Mouse (Mus musculus): ENCODE data around the gene Serpinb1a. TPM values are rescaled to one million over a fixed set of nuclear protein-coding genes. Genes with fewer than 3 reads are reported as not detected.

The Serpinb1a gene
- polyA plus RNA-seq, 1 experiment from 2014 or later, result 10.1 TPM

DNA sequence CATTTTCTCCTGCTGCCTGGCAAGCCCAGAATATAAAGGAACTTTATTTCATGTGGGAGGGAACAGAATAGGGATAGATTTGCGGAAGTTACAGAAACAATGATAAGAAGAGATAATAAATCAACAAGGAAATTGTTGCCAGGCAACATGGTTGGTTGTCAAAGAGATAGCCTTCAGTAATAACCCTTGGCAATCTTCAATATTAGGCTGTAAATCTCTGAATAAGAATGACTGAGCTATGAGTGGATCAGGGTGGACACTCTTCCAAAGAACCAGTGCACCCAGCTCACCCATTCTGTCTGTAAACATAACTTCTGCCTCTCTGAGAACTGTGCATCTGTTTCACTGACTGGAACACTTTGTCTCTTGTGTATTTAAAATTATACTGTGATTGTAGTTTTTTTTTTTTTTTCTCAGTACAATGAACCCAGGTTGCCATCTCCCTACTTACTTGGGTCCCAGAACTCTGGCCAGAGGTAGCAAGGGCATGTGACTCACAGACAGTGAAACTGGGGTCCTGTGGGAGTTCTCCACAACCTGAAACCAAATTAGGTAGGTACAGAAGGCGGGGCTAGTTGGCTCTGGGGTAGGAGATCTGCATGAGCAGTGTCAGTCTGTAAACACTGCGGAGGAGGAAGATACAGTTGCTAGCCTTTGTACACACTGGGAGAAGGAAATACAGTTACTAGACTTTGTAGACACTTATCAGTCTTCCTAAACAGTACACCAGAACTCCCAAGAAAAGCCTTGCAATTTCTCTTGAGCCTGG is 19.3 kb downstream of the Serpinb1a start:
- H3K9ac ChIP-seq (ENCODE audit: low read depth, low read length), result no peak overlapping the region
- no peaks in the 10 kb centered on the region for H3K4me1 ChIP-seq (replicated peaks; ENCODE audit: control insufficient read depth, insufficient read depth, low read length)
- no peaks in the 10 kb centered on the region for H3K27me3 ChIP-seq (replicated peaks; ENCODE audit: control insufficient read depth, insufficient read depth, low read length)
- DNase-seq (ENCODE audit: low spot score) (no peak), ATAC-seq (replicated peaks; ENCODE audit: low FRiP score) (no peak)
- H3K4me3 ChIP-seq (ENCODE audit: low read depth, low read length), result no peak overlapping the region
- H3K27ac ChIP-seq (ENCODE audit: low read depth, low read length), result no peak overlapping the region
- H3K9me3 ChIP-seq (ENCODE audit: control insufficient read depth, low read length), result no peaks in the 10 kb centered on the region
- no peaks in the 10 kb centered on the region for H3K36me3 ChIP-seq (ENCODE audit: control insufficient read depth, insufficient read depth, low read length)
- 75% methylated on average over 3 of the region's 3 CpGs for WGBS
- no peak overlapping the region for H3K4me2 ChIP-seq

GRCm38 (mm10) chr13:32828886-32829285 is 22.1 kb downstream of the Serpinb1a start:
- H3K4me1 ChIP-seq (replicated peaks; ENCODE audit: control insufficient read depth, insufficient read depth, low read length), result no peaks in the 10 kb centered on the region
- H3K9ac ChIP-seq (ENCODE audit: low read depth, low read length), result no peak overlapping the region
- H3K36me3 ChIP-seq (ENCODE audit: control insufficient read depth, insufficient read depth, low read length), result no peaks in the 10 kb centered on the region
- DNase-seq (ENCODE audit: low spot score) (no peak), ATAC-seq (replicated peaks; ENCODE audit: low FRiP score) (no peak)
- H3K4me3 ChIP-seq (ENCODE audit: low read depth, low read length), result no peak overlapping the region
- no peak overlapping the region for H3K4me2 ChIP-seq
- 43% methylated on average over 4 of the region's 4 CpGs for WGBS
- no peaks in the 10 kb centered on the region for H3K27me3 ChIP-seq (replicated peaks; ENCODE audit: control insufficient read depth, insufficient read depth, low read length)
- H3K9me3 ChIP-seq (ENCODE audit: control insufficient read depth, low read length), result no peaks in the 10 kb centered on the region
- no peak overlapping the region for H3K27ac ChIP-seq (ENCODE audit: low read depth, low read length)

DNA sequence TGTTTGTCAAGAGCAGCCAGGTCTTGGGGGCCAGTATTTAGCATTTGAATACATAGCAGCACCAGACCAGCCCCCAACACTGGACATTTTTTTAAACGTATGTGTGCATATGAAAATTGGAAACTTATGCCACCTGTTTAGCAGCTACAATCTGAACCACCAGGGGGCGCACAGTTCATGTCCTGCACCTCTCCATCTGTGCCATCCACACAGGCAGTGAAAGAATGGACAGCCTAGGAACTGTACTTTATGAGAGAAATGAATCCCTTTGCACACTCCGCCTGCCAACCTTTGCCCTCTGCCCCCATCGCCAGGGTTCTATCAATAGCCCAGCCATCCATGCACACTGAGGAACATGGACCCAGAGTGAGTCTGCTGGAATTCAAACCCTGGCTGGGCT is 23.0 kb downstream of the Serpinb1a start:
- H3K27ac ChIP-seq (ENCODE audit: low read depth, low read length), result no peak overlapping the region
- no peaks in the 10 kb centered on the region for H3K27me3 ChIP-seq (replicated peaks; ENCODE audit: control insufficient read depth, insufficient read depth, low read length)
- H3K4me1 ChIP-seq (replicated peaks; ENCODE audit: control insufficient read depth, insufficient read depth, low read length), result no peaks in the 10 kb centered on the region
- no peaks in the 10 kb centered on the region for H3K9me3 ChIP-seq (ENCODE audit: control insufficient read depth, low read length)
- ATAC-seq (replicated peaks; ENCODE audit: low FRiP score) (peak; percentile 59; the same call in 1 of the 2 replicates), DNase-seq (ENCODE audit: low spot score) (no peak)
- no peak overlapping the region for H3K4me3 ChIP-seq (ENCODE audit: low read depth, low read length)
- no peaks in the 10 kb centered on the region for H3K36me3 ChIP-seq (ENCODE audit: control insufficient read depth, insufficient read depth, low read length)
- no peak overlapping the region for H3K4me2 ChIP-seq
- 52% methylated on average over 4 of the region's 4 CpGs for WGBS
- H3K9ac ChIP-seq (ENCODE audit: low read depth, low read length), result no peak overlapping the region

DNA sequence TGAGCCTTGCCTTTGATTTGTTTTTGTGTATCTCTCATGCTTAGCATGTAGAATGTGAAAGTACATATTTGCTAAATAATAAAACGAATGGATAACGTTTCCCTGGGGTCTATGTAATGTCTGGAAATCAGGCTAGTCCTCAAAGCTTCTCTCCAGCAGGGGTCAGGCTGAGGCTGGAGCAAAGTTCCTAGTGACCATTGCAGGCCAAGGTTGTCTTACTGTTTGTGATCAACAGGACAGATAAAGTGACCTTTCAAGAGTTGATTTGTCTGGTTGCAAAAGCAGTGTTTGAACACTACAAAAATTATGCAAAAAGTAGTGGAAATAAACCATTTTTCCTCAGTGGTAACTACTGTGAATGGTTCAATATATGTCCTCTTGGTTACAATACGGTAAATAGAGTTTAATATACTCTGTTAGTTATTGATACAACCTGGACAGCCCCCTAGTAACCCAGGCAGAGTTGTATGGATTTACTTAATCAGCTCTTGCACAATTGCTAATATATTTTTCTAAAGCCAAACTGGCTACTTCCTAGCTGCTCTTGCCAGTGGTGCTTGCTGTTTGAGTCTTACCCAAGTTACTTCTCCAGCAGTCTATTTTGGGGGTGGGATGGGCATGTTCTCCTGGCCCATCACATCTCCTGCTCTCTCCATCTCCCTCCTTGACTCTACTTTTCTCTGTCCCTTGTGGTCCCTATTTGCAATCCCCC is 23.7 kb downstream of the Serpinb1a start:
- no peaks in the 10 kb centered on the region for H3K4me1 ChIP-seq (replicated peaks; ENCODE audit: control insufficient read depth, insufficient read depth, low read length)
- ATAC-seq (replicated peaks; ENCODE audit: low FRiP score) (no peak), DNase-seq (ENCODE audit: low spot score) (no peak)
- H3K9me3 ChIP-seq (ENCODE audit: control insufficient read depth, low read length), result no peaks in the 10 kb centered on the region
- H3K9ac ChIP-seq (ENCODE audit: low read depth, low read length), result no peak overlapping the region
- H3K27ac ChIP-seq (ENCODE audit: low read depth, low read length), result no peak overlapping the region
- 72% methylated on average over 3 of the region's 3 CpGs for WGBS
- no peaks in the 10 kb centered on the region for H3K27me3 ChIP-seq (replicated peaks; ENCODE audit: control insufficient read depth, insufficient read depth, low read length)
- H3K4me3 ChIP-seq (ENCODE audit: low read depth, low read length), result no peak overlapping the region
- no peak overlapping the region for H3K4me2 ChIP-seq
- H3K36me3 ChIP-seq (ENCODE audit: control insufficient read depth, insufficient read depth, low read length), result no peaks in the 10 kb centered on the region

GRCm38 (mm10) chr13:32825546-32825945 is 25.4 kb downstream of the Serpinb1a start:
- Histone ChIP-seq H3K4me1 (replicated peaks; ENCODE audit: control insufficient read depth, insufficient read depth, low read length) (no peaks in the 10 kb centered on the region), H3K9ac (ENCODE audit: low read depth, low read length) (no peak overlapping the region), H3K27ac (ENCODE audit: low read depth, low read length) (no peak overlapping the region), H3K4me2 (no peak overlapping the region), H3K4me3 (ENCODE audit: low read depth, low read length) (no peak overlapping the region), H3K27me3 (replicated peaks; ENCODE audit: control insufficient read depth, insufficient read depth, low read length) (no peaks in the 10 kb centered on the region), H3K36me3 (ENCODE audit: control insufficient read depth, insufficient read depth, low read length) (no peaks in the 10 kb centered on the region), H3K9me3 (ENCODE audit: control insufficient read depth, low read length) (no peaks in the 10 kb centered on the region)
- ATAC-seq (replicated peaks; ENCODE audit: low FRiP score), result no peak
- 90% methylated on average over 8 of the region's 8 CpGs for WGBS
- no peak for DNase-seq (ENCODE audit: low spot score)

DNA sequence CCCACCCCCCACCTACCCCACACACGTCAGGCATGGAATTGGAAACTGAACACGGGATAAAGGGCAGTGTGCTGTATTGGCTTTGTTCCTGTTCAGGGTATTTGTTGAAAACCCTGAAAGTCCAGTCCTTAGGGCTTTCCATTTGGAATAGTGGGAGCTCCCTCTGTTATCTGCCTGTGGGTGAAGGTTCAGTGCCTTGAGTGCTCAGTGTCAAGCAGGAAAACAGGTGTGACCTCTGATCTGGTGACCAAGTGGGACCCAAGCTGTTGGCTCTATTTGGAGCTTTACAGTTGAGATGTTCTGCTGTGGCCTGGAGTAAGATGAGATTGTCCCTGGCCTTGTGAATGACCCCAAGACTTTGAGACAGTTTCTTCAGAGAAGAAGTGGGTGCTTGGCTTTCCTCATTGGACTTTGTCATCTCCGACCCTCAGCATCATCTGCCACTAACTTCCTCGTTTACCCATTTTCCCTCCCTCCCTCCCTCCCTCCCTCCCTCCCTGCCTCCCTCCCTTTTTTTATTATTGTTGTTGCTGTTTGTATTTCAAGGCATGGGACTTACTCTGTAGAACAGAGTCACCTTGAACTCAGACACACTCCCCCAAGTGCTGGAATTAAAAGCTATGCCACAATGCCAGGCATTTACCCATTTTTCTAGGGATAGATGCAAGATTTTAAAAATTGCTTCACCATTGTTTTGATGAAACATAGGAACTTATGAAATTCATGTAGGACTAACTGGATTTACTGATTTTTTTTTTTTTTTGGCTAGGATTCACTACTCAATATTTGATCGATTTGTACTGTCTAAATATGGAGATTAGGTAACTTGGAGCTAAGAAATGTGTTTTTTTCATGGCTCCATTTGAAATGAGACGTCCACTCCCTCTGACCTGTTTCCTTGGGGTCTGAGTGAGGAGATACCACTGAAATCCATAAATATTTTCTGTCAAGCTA is 26.3 kb downstream of the Serpinb1a start:
- Histone ChIP-seq H3K36me3 (ENCODE audit: control insufficient read depth, insufficient read depth, low read length) (0 out of 2 replicates have a peak, but pooled peaks cover 2% of the 10 kb centered on the region), H3K27me3 (replicated peaks; ENCODE audit: control insufficient read depth, insufficient read depth, low read length) (no peaks in the 10 kb centered on the region), H3K4me1 (replicated peaks; ENCODE audit: control insufficient read depth, insufficient read depth, low read length) (no peaks in the 10 kb centered on the region), H3K9ac (ENCODE audit: low read depth, low read length) (no peak overlapping the region), H3K9me3 (ENCODE audit: control insufficient read depth, low read length) (no peaks in the 10 kb centered on the region), H3K4me3 (ENCODE audit: low read depth, low read length) (no peak overlapping the region), H3K4me2 (no peak overlapping the region), H3K27ac (ENCODE audit: low read depth, low read length) (no peak overlapping the region)
- ATAC-seq (replicated peaks; ENCODE audit: low FRiP score) (0 out of 2 replicates have a peak, but pooled peaks have one; percentile 13), DNase-seq (ENCODE audit: low spot score) (no peak)
- WGBS, result 79% methylated on average over 6 of the region's 6 CpGs

DNA sequence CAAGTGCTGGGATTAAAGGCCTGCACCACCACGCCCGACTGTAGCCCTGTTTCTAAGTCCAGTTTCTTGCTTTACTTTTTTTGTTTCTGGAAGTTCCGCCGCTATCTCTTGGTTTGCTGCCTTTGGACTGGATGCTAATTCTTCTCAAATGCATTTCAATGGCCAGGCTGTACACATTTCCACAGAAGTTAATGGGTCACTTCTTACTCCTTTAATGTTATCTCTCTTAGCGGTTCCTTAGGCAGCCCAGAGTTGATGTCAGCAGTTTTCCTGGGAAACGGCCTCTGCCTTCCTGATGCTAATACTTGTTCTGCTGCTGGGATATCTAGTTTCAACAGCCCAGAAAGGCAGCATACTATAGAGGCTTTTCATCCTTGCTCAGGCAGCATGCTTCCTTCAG is 27.9 kb downstream of the Serpinb1a start:
- H3K9me3 ChIP-seq (ENCODE audit: control insufficient read depth, low read length), result no peaks in the 10 kb centered on the region
- 90% methylated on average over 6 of the region's 6 CpGs for WGBS
- no peaks in the 10 kb centered on the region for H3K4me1 ChIP-seq (replicated peaks; ENCODE audit: control insufficient read depth, insufficient read depth, low read length)
- DNase-seq (ENCODE audit: low spot score), result no peak
- no peak overlapping the region for H3K9ac ChIP-seq (ENCODE audit: low read depth, low read length)
- 0 out of 2 replicates have a peak, but pooled peaks cover 2% of the 10 kb centered on the region for H3K36me3 ChIP-seq (ENCODE audit: control insufficient read depth, insufficient read depth, low read length)
- H3K27me3 ChIP-seq (replicated peaks; ENCODE audit: control insufficient read depth, insufficient read depth, low read length), result no peaks in the 10 kb centered on the region
- H3K27ac ChIP-seq (ENCODE audit: low read depth, low read length), result no peak overlapping the region
- ATAC-seq (replicated peaks; ENCODE audit: low FRiP score), result no peak
- no peak overlapping the region for H3K4me2 ChIP-seq
- no peak overlapping the region for H3K4me3 ChIP-seq (ENCODE audit: low read depth, low read length)

GRCm38 (mm10) chr13:32821671-32822070 is 29.3 kb downstream of the Serpinb1a start:
- Histone ChIP-seq H3K9ac (ENCODE audit: low read depth, low read length) (no peak overlapping the region), H3K36me3 (ENCODE audit: control insufficient read depth, insufficient read depth, low read length) (peaks cover 2% of the 10 kb centered on the region; the same call in 1 of the 2 replicates), H3K4me2 (no peak overlapping the region), H3K4me3 (ENCODE audit: low read depth, low read length) (no peak overlapping the region), H3K9me3 (ENCODE audit: control insufficient read depth, low read length) (no peaks in the 10 kb centered on the region), H3K27me3 (replicated peaks; ENCODE audit: control insufficient read depth, insufficient read depth, low read length) (no peaks in the 10 kb centered on the region), H3K27ac (ENCODE audit: low read depth, low read length) (no peak overlapping the region), H3K4me1 (replicated peaks; ENCODE audit: control insufficient read depth, insufficient read depth, low read length) (no peaks in the 10 kb centered on the region)
- WGBS, result 94% methylated on average over 4 of the region's 4 CpGs
- no peak for DNase-seq (ENCODE audit: low spot score)
- no peak for ATAC-seq (replicated peaks; ENCODE audit: low FRiP score)
